Mouse (Mus musculus) large intestine, adult 2 months (tissue): ENCODE data around the gene Sparc. TPM values are rescaled to one million over a fixed set of nuclear protein-coding genes. Genes with fewer than 3 reads are reported as not detected.

Source experiments
- DNase-seq: peaks from one replicate; pipeline ENCODE4 v3.0.0-alpha.2; 2012; ENCODE audit warnings: low read depth, low spot score
- WGBS: fragments of 180-500 bp; shearing (Covaris S2); methylation state at CpG from one replicate; pipeline ENCODE4 v1.1.7; 2018; 5-methylcytosine and 5-hydroxymethylcytosine counted together
- polyA plus RNA-seq: library from polyadenylated mRNA; depleted of rRNA; stranded (reverse); fragments of >200 nt; gene quantifications from 2 replicates; pipeline ENCODE4 v1.2.3, GENCODE M21; 2012; rRNA removed

Sparc gene
- polyA plus RNA-seq: 441 and 450 TPM in 2 replicates

- 100% methylated on average over 1 of the region's 1 CpGs for WGBS
- no peak for DNase-seq
Measured at GRCm38 (mm10) chr11:55422978-55423377, at the start of gene Sparc. Gene Sparc (minus strand): TSS chr11:55423183.

- DNase-seq: no peak
- WGBS: 44% methylated on average over 7 of the region's 7 CpGs
Measured at GRCm38 (mm10) chr11:55471467-55471866, 48.5 kb upstream of the Sparc start.

GRCm38 (mm10) chr11:55470761-55471160 is 47.8 kb upstream of the Sparc start:
- WGBS: 4% methylated on average over 8 of the region's 8 CpGs
- no peak for DNase-seq

GRCm38 (mm10) chr11:55469923-55470691 is 47.1 kb upstream of the Sparc start:
- under 1% methylated on average over 46 of the region's 46 CpGs for WGBS
- no peak for DNase-seq

GRCm38 (mm10) chr11:55469048-55469843 is 46.3 kb upstream of the Sparc start, which contains the start of gene G3bp1:
Gene G3bp1 (plus strand): TSS chr11:55469685.
- peak; percentile 99 for DNase-seq
- under 1% methylated on average over 57 of the region's 57 CpGs for WGBS

GRCm38 (mm10) chr11:55468611-55469047 is 45.6 kb upstream of the Sparc start:
- no peak for DNase-seq
- under 1% methylated on average over 17 of the region's 17 CpGs for WGBS

GRCm38 (mm10) chr11:55468012-55468411 is 45.0 kb upstream of the Sparc start:
- no peak for DNase-seq
- WGBS: 43% methylated on average over 10 of the region's 10 CpGs

- peak; percentile 88 for DNase-seq
- 27% methylated on average over 3 of the region's 3 CpGs for WGBS
Measured at GRCm38 (mm10) chr11:55465177-55465576, 42.2 kb upstream of the Sparc start.

- WGBS: 37% methylated on average over 10 of the region's 10 CpGs
- no peak for DNase-seq
Measured at GRCm38 (mm10) chr11:55464707-55465106, 41.7 kb upstream of the Sparc start.

- DNase-seq: no peak
- WGBS: 94% methylated on average over 9 of the region's 9 CpGs
Measured at GRCm38 (mm10) chr11:55462149-55462548, 39.2 kb upstream of the Sparc start.

- 1% methylated on average over 36 of the region's 36 CpGs for WGBS
Measured at GRCm38 (mm10) chr11:55461019-55461645, 38.1 kb upstream of the Sparc start, which contains the start of gene Atox1. Gene Atox1 (minus strand): TSS chr11:55461239.

GRCm38 (mm10) chr11:55460559-55461018 is 37.6 kb upstream of the Sparc start:
- DNase-seq: no peak
- WGBS: under 1% methylated on average over 17 of the region's 17 CpGs

More at GRCm38 (mm10) chr11:55461019-55461645, 38.1 kb upstream of the Sparc start, which contains the start of gene Atox1:
- DNase-seq: peak; percentile 98

GRCm38 (mm10) chr11:55459850-55460558 is 37.0 kb upstream of the Sparc start:
- WGBS: 20% methylated on average over 3 of the region's 3 CpGs
- no peak for DNase-seq

- WGBS: 66% methylated on average over 4 of the region's 4 CpGs
Measured at GRCm38 (mm10) chr11:55458501-55458900, 35.5 kb upstream of the Sparc start.

GRCm38 (mm10) chr11:55455166-55455565 is 32.2 kb upstream of the Sparc start:
- no peak for DNase-seq
- WGBS: 27% methylated on average over 2 of the region's 2 CpGs

More at GRCm38 (mm10) chr11:55458501-55458900, 35.5 kb upstream of the Sparc start:
- DNase-seq: no peak

GRCm38 (mm10) chr11:55453640-55454039 is 30.7 kb upstream of the Sparc start:
- WGBS: 76% methylated on average over 4 of the region's 4 CpGs
- no peak for DNase-seq

GRCm38 (mm10) chr11:55450311-55450710 is 27.3 kb upstream of the Sparc start:
- WGBS: 55% methylated on average over 4 of the region's 4 CpGs

GRCm38 (mm10) chr11:55449531-55449930 is 26.5 kb upstream of the Sparc start:
- no peak for DNase-seq

More at GRCm38 (mm10) chr11:55450311-55450710, 27.3 kb upstream of the Sparc start:
- DNase-seq: no peak

GRCm38 (mm10) chr11:55446579-55446978 is 23.6 kb upstream of the Sparc start:
- WGBS: 18% methylated on average over 4 of the region's 4 CpGs

More at GRCm38 (mm10) chr11:55449531-55449930, 26.5 kb upstream of the Sparc start:
- 73% methylated on average over 7 of the region's 7 CpGs for WGBS

More at GRCm38 (mm10) chr11:55446579-55446978, 23.6 kb upstream of the Sparc start:
- DNase-seq: no peak
